In the genomic region with DNA sequence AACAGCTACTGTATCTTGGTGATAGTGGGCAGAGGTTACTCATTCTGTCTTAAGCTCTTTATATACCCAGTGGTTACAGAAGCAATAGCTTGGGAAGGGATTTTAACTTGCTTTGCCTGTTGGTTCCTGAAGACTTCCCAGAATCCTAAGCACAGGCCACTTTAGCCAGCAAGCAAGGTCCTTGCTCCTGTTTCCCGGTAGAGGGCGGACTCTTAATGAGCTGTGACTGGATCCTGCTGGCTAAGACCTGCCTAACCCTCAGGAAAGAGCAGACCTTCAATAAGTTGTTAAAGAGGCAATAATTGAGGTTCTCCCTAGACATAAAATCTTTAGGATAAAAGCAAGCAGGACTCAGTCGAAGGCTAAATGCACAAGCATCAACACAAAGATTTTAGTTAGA, we compare ENCODE assay signal across 9 mouse cellular contexts.
A peak's percentile ranks its signal among the peaks of the same experiment; 100 is the strongest.
DNase-seq lines count a peak whose midpoint lies in the region; ATAC-seq and TF ChIP-seq lines count a peak whose summit lies in the region.
"Had no signal": no experiment of that assay in that cellular context is flagged by ENCODE, and none has a peak within 500 bp of the region (broad histone marks: within the 10 kb centered on the region; RNA-seq: fewer than 3 reads in every experiment).

No protein-coding gene starts in this region.

- TF ChIP-seq CTCF in midbrain, postnatal 0 days (IDR thresholded peaks at IDR 0.05): peak; percentile 79

- H3K4me1 ChIP-seq in heart, embryonic 12.5 days (replicated peaks): peaks cover 13% of the 10 kb centered on the region; the same call in 1 of the 2 replicates
- H3K4me1 ChIP-seq in neural tube, embryonic 15.5 days: peaks cover 18% of the 10 kb centered on the region
- H3K4me1 ChIP-seq in forebrain, embryonic 16.5 days (replicated peaks; ENCODE audit: control insufficient read depth, insufficient read depth, low read length): peaks cover 12% of the 10 kb centered on the region
- no peaks in the 10 kb centered on the region for H3K4me1 ChIP-seq in midbrain, postnatal 0 days (ENCODE audit: insufficient read depth, low read length)

- no peak overlapping the region for H3K4me3 ChIP-seq in heart, embryonic 12.5 days
- H3K4me3 ChIP-seq in neural tube, embryonic 15.5 days (replicated peaks): no peak overlapping the region
- no peak overlapping the region for H3K4me3 ChIP-seq in forebrain, embryonic 16.5 days (replicated peaks; ENCODE audit: low read length)
- no peak overlapping the region for H3K4me3 ChIP-seq in midbrain, postnatal 0 days (ENCODE audit: low read depth, low read length)
- H3K4me3 ChIP-seq: limb, embryonic 15.5 days had no signal

- no peak overlapping the region for H3K4me2 ChIP-seq in heart, embryonic 12.5 days
- H3K4me2 ChIP-seq in neural tube, embryonic 15.5 days: no peak overlapping the region
- H3K4me2 ChIP-seq in forebrain, embryonic 16.5 days (ENCODE audit: low read length): no peak overlapping the region
- no peak overlapping the region for H3K4me2 ChIP-seq in midbrain, postnatal 0 days (ENCODE audit: low read depth, low read length, poor library complexity, severe bottlenecking)
- H3K4me2 ChIP-seq: limb, embryonic 15.5 days had no signal

- WGBS in heart, embryonic 12.5 days: 12% methylated on average over 3 of the region's 3 CpGs
- WGBS in neural tube, embryonic 15.5 days: 11% methylated on average over 3 of the region's 3 CpGs
- 14% methylated on average over 3 of the region's 3 CpGs for WGBS in forebrain, embryonic 16.5 days
- WGBS in midbrain, postnatal 0 days: 19% methylated on average over 3 of the region's 3 CpGs

- no peak overlapping the region for H3K9ac ChIP-seq in heart, embryonic 12.5 days
- H3K9ac ChIP-seq in neural tube, embryonic 15.5 days (replicated peaks): no peak overlapping the region
- H3K9ac ChIP-seq in forebrain, embryonic 16.5 days (replicated peaks; ENCODE audit: low read depth, low read length): no peak overlapping the region
- no peak overlapping the region for H3K9ac ChIP-seq in midbrain, postnatal 0 days (replicated peaks; ENCODE audit: low read length, poor library complexity, severe bottlenecking)
- H3K9ac ChIP-seq: limb, embryonic 15.5 days had no signal

- no peaks in the 10 kb centered on the region for H3K36me3 ChIP-seq in heart, embryonic 12.5 days
- H3K36me3 ChIP-seq in neural tube, embryonic 15.5 days: no peaks in the 10 kb centered on the region
- H3K36me3 ChIP-seq in forebrain, embryonic 16.5 days (ENCODE audit: control insufficient read depth, insufficient read depth): no peaks in the 10 kb centered on the region
- H3K36me3 ChIP-seq in midbrain, postnatal 0 days (ENCODE audit: insufficient read depth, low read length): no peaks in the 10 kb centered on the region
- H3K36me3 ChIP-seq: limb, embryonic 15.5 days had no signal

- no peaks in the 10 kb centered on the region; the same call in none of the 2 replicates for H3K27me3 ChIP-seq in heart, embryonic 12.5 days (replicated peaks)
- H3K27me3 ChIP-seq in neural tube, embryonic 15.5 days (replicated peaks): no peaks in the 10 kb centered on the region
- no peaks in the 10 kb centered on the region for H3K27me3 ChIP-seq in forebrain, embryonic 16.5 days (replicated peaks; ENCODE audit: control insufficient read depth, insufficient read depth, low read length)
- H3K27me3 ChIP-seq in midbrain, postnatal 0 days (ENCODE audit: insufficient read depth, low read length): no peaks in the 10 kb centered on the region
- H3K27me3 ChIP-seq: limb, embryonic 15.5 days had no signal

- no peak overlapping the region for H3K27ac ChIP-seq in heart, embryonic 12.5 days (ENCODE audit: poor library complexity, severe bottlenecking)
- H3K27ac ChIP-seq in neural tube, embryonic 15.5 days (replicated peaks): no peak overlapping the region
- no peak overlapping the region for H3K27ac ChIP-seq in forebrain, embryonic 16.5 days (ENCODE audit: low read length)
- no peak overlapping the region for H3K27ac ChIP-seq in midbrain, postnatal 0 days (ENCODE audit: low read depth, low read length)
- H3K27ac ChIP-seq: limb, embryonic 15.5 days had no signal

- ATAC-seq in heart, embryonic 12.5 days (ENCODE audit: insufficient number of reproducible peaks, low FRiP score): no peak
- no peak for ATAC-seq in neural tube, embryonic 15.5 days (ENCODE audit: low FRiP score)
- ATAC-seq in forebrain, embryonic 16.5 days: peak; percentile 59; the same call in 1 of the 2 replicates
- ATAC-seq in midbrain, postnatal 0 days (ENCODE audit: low FRiP score): no peak

- 0 out of 2 replicates have a peak, but pooled peaks cover 6% of the 10 kb centered on the region for H3K9me3 ChIP-seq in heart, embryonic 12.5 days (replicated peaks)
- no peaks in the 10 kb centered on the region for H3K9me3 ChIP-seq in neural tube, embryonic 15.5 days (replicated peaks)
- no peaks in the 10 kb centered on the region for H3K9me3 ChIP-seq in forebrain, embryonic 16.5 days (ENCODE audit: control insufficient read depth, low read length)
- H3K9me3 ChIP-seq in midbrain, postnatal 0 days (ENCODE audit: low read length): no peaks in the 10 kb centered on the region
- H3K9me3 ChIP-seq: limb, embryonic 15.5 days had no signal

- DNase-seq in heart, adult 18-20 months: peak; percentile 14 to 15
- peak; percentile 28 for DNase-seq in neural tube, embryonic 10.5 days (ENCODE audit: extremely low spot score, low spot score)
- DNase-seq in midbrain, postnatal 0 days (ENCODE audit: low spot score): peak; percentile 71
- DNase-seq in thymus, postnatal 25 days: no peak
- DNase-seq in right cerebral cortex, postnatal 4 days: no peak

Comparison
In these comparisons a context has a peak if more than half of its experiments do, and no peak if none do; other contexts are left out.
1. DNase-seq: peak in heart, adult 18-20 months (2 of 2), neural tube, embryonic 10.5 days (single experiment) and midbrain, postnatal 0 days (single experiment); none in thymus, postnatal 25 days (single experiment) and right cerebral cortex, postnatal 4 days (single experiment).